Mouse (Mus musculus) heart, postnatal 0 days (tissue): ENCODE results near the gene Chn2. TPM values are rescaled to one million over a fixed set of nuclear protein-coding genes. Genes with fewer than 3 reads are reported as not detected.

Experiments used
- ATAC-seq: fragments of 200-750 bp; cut with Nextera tagmentation; 2 replicates; pipeline ENCODE4 v1.8.0; 2017; ENCODE audit warnings: low read depth, moderate number of reproducible peaks, moderate library complexity; ENCODE audit not compliant: insufficient read depth
- DNase-seq: peaks from one replicate; pipeline ENCODE4 v3.0.0-alpha.2; 2016; ENCODE audit warnings: low spot score
- H3K27ac ChIP-seq: fragments of 300-500 bp; sonication (generic); 2 replicates; pipeline ENCODE4 v1.5.1; 2014; ENCODE audit warnings: low read depth, mild to moderate bottlenecking
- H3K27me3 ChIP-seq: fragments of 300-500 bp; sonication (generic); 2 replicates; pipeline ENCODE4 v1.6.1; 2014; ENCODE audit warnings: low read length, mixed read lengths; ENCODE audit not compliant: control insufficient read depth, insufficient read depth
- H3K36me3 ChIP-seq: fragments of 300-500 bp; sonication (generic); replicated peaks from 2 replicates; pipeline ENCODE4 v1.6.1; 2014; ENCODE audit warnings: low read length, mixed read lengths; ENCODE audit not compliant: control insufficient read depth, insufficient read depth
- H3K4me1 ChIP-seq: fragments of 300-500 bp; sonication (generic); 2 replicates; pipeline ENCODE4 v1.6.1; 2014; ENCODE audit warnings: antibody characterized with exemption; ENCODE audit not compliant: control insufficient read depth, insufficient read depth
- H3K4me2 ChIP-seq: fragments of 300-500 bp; sonication (generic); 2 replicates; pipeline ENCODE4 v1.6.1; 2014; ENCODE audit warnings: low read depth, mild to moderate bottlenecking, low read length, moderate library complexity
- H3K4me3 ChIP-seq: fragments of 300-500 bp; sonication (generic); 2 replicates; pipeline ENCODE4 v1.5.1; 2014; ENCODE audit warnings: low read depth, low read length
- H3K9ac ChIP-seq: fragments of 300-500 bp; sonication (generic); replicated peaks from 2 replicates; pipeline ENCODE4 v1.6.1; 2014; ENCODE audit warnings: low read depth, low read length, mixed read lengths
- H3K9me3 ChIP-seq: fragments of 300-500 bp; sonication (generic); replicated peaks from 2 replicates; pipeline ENCODE4 v1.6.1; 2016; ENCODE audit warnings: low read length; ENCODE audit not compliant: control insufficient read depth
- CTCF ChIP-seq: IDR thresholded peaks from 2 replicates; pipeline ENCODE4 v1.5.1; 2016; ENCODE audit warnings: antibody characterized with exemption, control low read depth, low read depth
- EP300 ChIP-seq: IDR thresholded peaks from 2 replicates; pipeline ENCODE4 v1.6.1; 2016; ENCODE audit warnings: antibody characterized with exemption, low read depth
- WGBS: fragments of 180-500 bp; shearing (Covaris S2); extraction: QIAGEN DNeasy Blood & Tissue Kit; methylation state at CpG from one replicate; pipeline ENCODE4 v1.1.7; 2014; 5-methylcytosine and 5-hydroxymethylcytosine counted together
- polyA plus RNA-seq: library from polyadenylated mRNA; unstranded; fragments of >200 nt; fragmentation: Nextera tagmentation; extraction: Ambion mirVana; gene quantifications from 2 replicates; pipeline ENCODE4 v1.2.1, GENCODE M21; 2015
- total RNA-seq: library from RNA; depleted of rRNA; stranded (reverse); fragments of >200 nt; gene quantifications from 2 replicates; pipeline ENCODE4 v1.2.3, GENCODE M21; 2014; ENCODE audit warnings: low replicate concordance

The Chn2 gene
- total and polyA plus RNA-seq, 2 experiments from 2014 or later: 2.0 to 12.2 TPM

DNA sequence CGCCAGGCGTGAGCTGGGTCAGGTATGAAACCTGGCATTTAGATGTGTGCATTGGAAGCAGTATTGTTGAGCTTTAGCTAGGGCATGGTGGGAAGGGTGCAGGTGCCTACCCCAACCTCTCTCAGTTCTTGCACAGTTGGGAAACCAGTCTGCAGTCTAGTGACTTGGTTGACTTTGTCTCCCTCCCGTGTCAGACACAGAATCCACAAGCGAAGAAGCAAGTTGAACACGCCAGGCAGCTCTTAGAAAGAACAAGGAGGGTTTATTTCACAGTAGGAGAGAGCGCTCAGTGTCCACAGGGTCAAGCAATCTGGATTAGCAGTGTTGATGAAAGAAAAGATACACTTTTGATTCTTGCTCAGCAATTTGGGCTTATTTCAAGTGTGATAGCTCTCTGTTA, 226.0 kb downstream of the Chn2 start:
- no peak for TF ChIP-seq CTCF
- no peak for TF ChIP-seq EP300
- Histone ChIP-seq H3K4me2 (no peak overlapping the region), H3K27ac (no peak overlapping the region), H3K4me3 (no peak overlapping the region), H3K9ac (no peak overlapping the region), H3K9me3 (no peaks in the 10 kb centered on the region), H3K27me3 (no peaks in the 10 kb centered on the region), H3K4me1 (no peaks in the 10 kb centered on the region), H3K36me3 (no peaks in the 10 kb centered on the region)
- DNase-seq: no peak
- ATAC-seq: no peak
- WGBS: 91% methylated on average over 6 of the region's 6 CpGs

DNA sequence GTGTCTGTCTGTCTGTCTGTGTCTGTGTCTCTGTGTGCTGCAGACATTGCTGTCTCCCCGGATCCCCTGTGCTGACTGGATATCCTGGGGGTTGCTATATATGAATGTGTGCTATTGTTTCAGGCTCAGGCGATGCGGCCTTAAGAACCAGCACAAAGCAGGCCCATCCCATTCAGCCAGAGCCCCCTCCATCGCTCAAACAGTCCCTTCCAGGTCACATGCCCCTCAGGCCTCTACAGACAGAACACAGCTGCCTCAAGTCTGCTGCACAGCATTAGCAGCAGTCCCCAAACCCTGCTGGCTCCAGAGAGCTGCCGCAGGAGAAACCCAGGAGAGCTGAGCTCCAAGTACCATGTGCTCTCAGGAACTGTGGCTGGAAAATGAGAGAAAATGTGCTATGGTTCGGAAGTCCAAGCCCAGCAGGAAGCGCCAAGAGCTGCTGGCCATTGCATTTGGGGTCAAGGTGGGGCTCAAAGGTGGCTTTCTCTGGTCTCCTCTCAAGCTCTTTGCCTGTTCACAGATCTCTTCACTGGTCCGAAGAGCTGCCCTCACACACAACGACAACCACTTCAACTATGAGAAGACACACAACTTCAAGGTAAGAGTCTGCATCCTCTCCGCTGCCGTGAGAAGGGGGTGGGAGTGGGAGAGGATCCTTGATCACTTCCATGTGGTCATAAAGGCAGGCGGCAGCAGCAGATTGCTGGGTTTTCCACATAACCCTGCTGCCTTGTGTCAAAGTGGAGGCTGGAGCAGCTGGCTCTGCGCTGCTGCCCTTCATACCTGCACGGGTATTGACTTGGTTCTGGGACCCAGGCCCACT, 233.4 kb downstream of the Chn2 start:
- H3K27ac ChIP-seq: no peak overlapping the region
- H3K36me3 ChIP-seq: no peaks in the 10 kb centered on the region
- no peak overlapping the region for H3K4me3 ChIP-seq
- H3K9me3 ChIP-seq: no peaks in the 10 kb centered on the region
- H3K27me3 ChIP-seq: no peaks in the 10 kb centered on the region
- ATAC-seq: no peak
- H3K9ac ChIP-seq: no peak overlapping the region
- no peak overlapping the region for H3K4me2 ChIP-seq
- WGBS: 77% methylated on average over 14 of the region's 14 CpGs
- DNase-seq: no peak
- peaks cover 5% of the 10 kb centered on the region; the same call in 1 of the 2 replicates for H3K4me1 ChIP-seq
- TF ChIP-seq CTCF (no peak), EP300 (no peak)

- H3K4me3 ChIP-seq: no peak overlapping the region
- no peaks in the 10 kb centered on the region for H3K27me3 ChIP-seq
- H3K9me3 ChIP-seq: no peaks in the 10 kb centered on the region
- H3K9ac ChIP-seq: no peak overlapping the region
- ATAC-seq: no peak
- no peak overlapping the region for H3K27ac ChIP-seq
- no peaks in the 10 kb centered on the region for H3K36me3 ChIP-seq
- TF ChIP-seq EP300: no peak
- no peak for TF ChIP-seq CTCF
- peaks cover 5% of the 10 kb centered on the region; the same call in 1 of the 2 replicates for H3K4me1 ChIP-seq
- no peak overlapping the region for H3K4me2 ChIP-seq
- WGBS: 59% methylated on average over 6 of the region's 6 CpGs
- no peak for DNase-seq
These were observed 234.0 kb downstream of the Chn2 start for GRCm38 (mm10) chr6:54273379-54273730.

DNA sequence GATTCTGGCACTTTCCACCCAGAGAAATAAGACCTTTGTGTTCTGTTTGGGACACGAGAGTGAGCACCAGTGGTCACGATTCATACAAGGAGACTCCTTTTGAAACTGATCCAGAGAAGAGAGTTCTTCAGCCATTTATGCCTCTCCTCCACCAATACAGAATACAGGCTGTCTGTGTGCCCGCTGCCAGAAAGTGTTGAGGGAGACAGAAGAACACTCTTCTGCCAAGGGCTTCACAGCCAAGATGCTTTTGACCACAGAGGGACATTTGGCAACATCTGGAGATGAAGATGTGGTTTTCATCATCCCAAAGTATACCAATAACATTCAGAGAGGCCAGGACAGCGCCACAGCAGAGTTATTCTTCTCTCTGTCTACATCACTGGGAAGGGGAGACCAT, 237.9 kb downstream of the Chn2 start:
- H3K4me3 ChIP-seq: no peak overlapping the region
- H3K9me3 ChIP-seq: no peaks in the 10 kb centered on the region
- H3K9ac ChIP-seq: no peak overlapping the region
- H3K27me3 ChIP-seq: no peaks in the 10 kb centered on the region
- DNase-seq (no peak), ATAC-seq (no peak)
- no peak overlapping the region for H3K27ac ChIP-seq
- TF ChIP-seq EP300 (no peak), CTCF (no peak)
- no peaks in the 10 kb centered on the region for H3K36me3 ChIP-seq
- 82% methylated on average over 4 of the region's 4 CpGs for WGBS
- no peak overlapping the region for H3K4me2 ChIP-seq
- H3K4me1 ChIP-seq: peaks cover 5% of the 10 kb centered on the region; the same call in 1 of the 2 replicates

DNA sequence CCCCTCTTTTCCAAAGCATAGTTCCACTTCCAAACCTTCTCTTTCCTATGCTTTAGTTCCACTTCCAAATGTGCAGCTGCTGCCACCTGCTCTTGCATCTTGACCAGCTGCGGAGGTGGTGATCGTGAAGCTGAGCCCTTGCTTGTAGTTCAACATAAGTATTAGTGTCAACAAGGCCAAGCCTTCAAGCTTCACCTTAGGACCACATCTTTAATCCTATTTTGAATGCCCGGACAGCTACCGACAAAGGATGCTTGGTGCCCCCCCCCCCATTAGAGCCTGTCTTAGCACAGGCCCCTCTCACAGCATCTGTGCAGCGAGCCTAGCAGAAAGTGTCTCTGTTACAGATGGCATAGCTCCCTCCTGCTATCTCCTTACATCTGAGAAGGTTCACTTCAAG, 238.5 kb downstream of the Chn2 start:
- Histone ChIP-seq H3K4me3 (no peak overlapping the region), H3K27ac (no peak overlapping the region), H3K4me2 (no peak overlapping the region), H3K9ac (no peak overlapping the region), H3K9me3 (no peaks in the 10 kb centered on the region), H3K36me3 (no peaks in the 10 kb centered on the region), H3K27me3 (no peaks in the 10 kb centered on the region), H3K4me1 (peaks cover 5% of the 10 kb centered on the region; the same call in 1 of the 2 replicates)
- DNase-seq (no peak), ATAC-seq (no peak)
- WGBS: 67% methylated on average over 5 of the region's 5 CpGs
- no peak for TF ChIP-seq CTCF
- no peak for TF ChIP-seq EP300
